Mouse (Mus musculus) CH12.LX (cell line): Measurements from ENCODE around the gene Cdh6.

Source experiments
- CHD1 ChIP-seq: IDR thresholded peaks from 2 replicates; pipeline ENCODE4 v1.6.1; 2012; ENCODE audit warnings: low read depth, low read length, improper control_type of control experiment, inconsistent platforms
- CTCF ChIP-seq, 2 experiments: IDR thresholded peaks in 1 of 2; conservative IDR thresholded peaks in 1 of 2; 2 replicates each; pipeline ENCODE4 v1.5.1; 2011 to 2012; ENCODE audit warnings: low read depth in 2 of 2, low read length in 2 of 2, improper control_type of control experiment in 1 of 2, inconsistent platforms in 1 of 2, mild to moderate bottlenecking in 1 of 2, moderate library complexity in 1 of 2
- EP300 ChIP-seq: IDR thresholded peaks from 2 replicates; pipeline ENCODE4 v1.6.1; 2011; ENCODE audit warnings: low read length, improper control_type of control experiment
- JUND ChIP-seq: conservative IDR thresholded peaks from 2 replicates; pipeline ENCODE4 v1.6.1; 2011; ENCODE audit warnings: low read depth, low read length, improper control_type of control experiment
- MAFK ChIP-seq: IDR thresholded peaks from 2 replicates; pipeline ENCODE4 v1.6.1; 2011; ENCODE audit warnings: low read length, improper control_type of control experiment; ENCODE audit not compliant: insufficient replicate concordance
- POLR2AphosphoS2 ChIP-seq: IDR thresholded peaks from 2 replicates; pipeline ENCODE4 v1.6.1; 2011; ENCODE audit warnings: low read depth, low read length, improper control_type of control experiment
- RAD21 ChIP-seq: IDR thresholded peaks from 2 replicates; pipeline ENCODE4 v1.6.1; 2011; ENCODE audit warnings: low read depth, mild to moderate bottlenecking, low read length, improper control_type of control experiment, moderate library complexity
- RCOR1 ChIP-seq: conservative IDR thresholded peaks from 2 replicates; pipeline ENCODE4 v1.6.1; 2012; ENCODE audit warnings: low read depth, mild to moderate bottlenecking, inconsistent platforms, low read length, improper control_type of control experiment
- USF1 ChIP-seq: IDR thresholded peaks from 2 replicates; pipeline ENCODE4 v1.6.1; 2014; ENCODE audit warnings: low read depth, mild to moderate bottlenecking, inconsistent platforms, low read length, improper control_type of control experiment
- USF2 ChIP-seq: conservative IDR thresholded peaks from 2 replicates; pipeline ENCODE4 v1.6.1; 2011; ENCODE audit warnings: low read depth, low read length, improper control_type of control experiment

DNA sequence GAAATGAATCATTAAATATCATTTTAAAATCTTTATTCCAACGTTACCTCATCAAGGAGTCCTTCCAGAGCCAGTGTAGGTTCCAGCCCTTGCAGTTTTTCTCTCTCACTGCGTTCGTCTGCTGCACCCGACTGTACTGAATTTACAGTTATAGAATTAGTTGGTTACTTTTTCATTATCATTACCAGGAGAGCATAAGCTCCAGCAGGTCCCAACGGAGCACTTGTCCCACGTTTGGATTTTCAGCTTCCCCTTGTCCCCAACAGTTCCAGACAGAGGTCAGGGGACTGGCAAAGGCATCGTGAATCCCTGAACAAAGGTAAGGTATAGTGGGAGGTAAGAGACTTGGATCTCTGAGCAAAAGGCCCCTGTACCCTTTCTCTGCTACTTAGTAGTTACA is 35.2 kb upstream of the Cdh6 start:
- TF ChIP-seq MAFK (no peak), POLR2AphosphoS2 (no peak), EP300 (no peak), USF2 (no peak), CHD1 (no peak), RCOR1 (no peak), JUND (no peak), USF1 (no peak), RAD21 (no peak), CTCF (conservative IDR thresholded peaks at IDR 0.05 in 1 of 2, IDR thresholded peaks at IDR 0.05 in 1 of 2; ENCODE audit: low read depth in 2 of 2, low read length in 2 of 2) (no peak)
